In the genomic region with DNA sequence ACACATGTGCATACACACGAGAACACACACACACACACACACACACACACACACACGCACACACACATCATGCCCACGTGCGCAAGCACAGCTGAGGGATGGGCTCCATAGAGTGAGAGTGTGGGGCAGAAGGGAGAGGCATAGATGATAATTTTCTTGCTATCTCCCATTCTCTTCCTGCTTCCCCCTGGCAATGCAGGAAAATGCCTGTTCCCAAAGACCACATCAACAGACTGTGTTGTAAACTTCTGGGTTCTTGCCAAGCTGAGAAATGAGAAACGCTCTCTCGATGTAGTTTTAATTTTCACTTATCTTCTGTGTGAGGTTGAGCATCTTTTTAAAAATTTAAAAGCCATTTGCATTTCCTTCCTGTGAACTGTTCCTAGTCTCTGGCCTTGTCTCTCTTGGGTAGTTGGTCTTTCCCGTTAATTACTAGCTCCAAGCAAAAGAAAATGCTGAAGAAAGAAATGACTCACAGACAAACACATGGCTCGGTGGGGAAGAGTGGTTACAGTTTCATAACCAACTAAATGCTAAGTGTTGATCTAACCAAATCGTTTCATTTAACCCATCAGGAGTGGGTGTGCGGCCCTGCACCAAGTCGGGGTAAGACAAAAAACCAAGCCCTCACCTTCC, we compare ENCODE assay signal across 27 mouse cellular contexts. TPM values are rescaled to one million over a fixed set of nuclear protein-coding genes. Genes with fewer than 3 reads are reported as not detected.
DNase-seq lines count a peak whose midpoint lies in the region; ATAC-seq and TF ChIP-seq lines count a peak whose summit lies in the region.
"Had no signal": no experiment of that assay in that cellular context is flagged by ENCODE, and none has a peak within 500 bp of the region (broad histone marks: within the 10 kb centered on the region; RNA-seq: fewer than 3 reads in every experiment).

No protein-coding gene starts in this region.

- WGBS in forebrain, postnatal 0 days: 70% methylated on average over 11 of the region's 11 CpGs
- 91% methylated on average over 11 of the region's 11 CpGs for WGBS in forebrain, embryonic 10.5 days
- 74% methylated on average over 11 of the region's 11 CpGs for WGBS in lung, embryonic 14.5 days
- WGBS in liver, postnatal 0 days (ENCODE audit: insufficient replicate concordance): 75% methylated on average over 11 of the region's 11 CpGs

- no peaks in the 10 kb centered on the region for H3K36me3 ChIP-seq in forebrain, postnatal 0 days (ENCODE audit: insufficient read depth)
- H3K36me3 ChIP-seq in forebrain, embryonic 10.5 days (replicated peaks): no peaks in the 10 kb centered on the region
- no peaks in the 10 kb centered on the region for H3K36me3 ChIP-seq in lung, embryonic 14.5 days (ENCODE audit: insufficient read depth)
- no peaks in the 10 kb centered on the region for H3K36me3 ChIP-seq in liver, postnatal 0 days (replicated peaks; ENCODE audit: insufficient read depth, low read length)
- H3K36me3 ChIP-seq: embryonic facial prominence, embryonic 15.5 days; heart, embryonic 13.5 days; liver, embryonic 15.5 days; midbrain, embryonic 10.5 days; neural tube, embryonic 12.5 days had no signal

- H3K4me1 ChIP-seq in forebrain, postnatal 0 days (ENCODE audit: insufficient read depth): no peaks in the 10 kb centered on the region
- peaks cover 11% of the 10 kb centered on the region for H3K4me1 ChIP-seq in forebrain, embryonic 10.5 days
- H3K4me1 ChIP-seq in lung, embryonic 14.5 days (ENCODE audit: insufficient read depth): no peaks in the 10 kb centered on the region
- peaks cover 13% of the 10 kb centered on the region; the same call in 1 of the 2 replicates for H3K4me1 ChIP-seq in liver, postnatal 0 days (ENCODE audit: insufficient read depth)
- H3K4me1 ChIP-seq: heart, embryonic 13.5 days had no signal

- H3K9me3 ChIP-seq in forebrain, postnatal 0 days (ENCODE audit: low read length): no peaks in the 10 kb centered on the region
- H3K9me3 ChIP-seq in forebrain, embryonic 10.5 days: no peaks in the 10 kb centered on the region
- H3K9me3 ChIP-seq in lung, embryonic 14.5 days (ENCODE audit: low read depth, low read length): no peaks in the 10 kb centered on the region
- H3K9me3 ChIP-seq in liver, postnatal 0 days (ENCODE audit: low read length): no peaks in the 10 kb centered on the region
- H3K9me3 ChIP-seq: embryonic facial prominence, embryonic 15.5 days; heart, embryonic 13.5 days; liver, embryonic 15.5 days; midbrain, embryonic 10.5 days; neural tube, embryonic 12.5 days had no signal

- H3K4me3 ChIP-seq in forebrain, postnatal 0 days (ENCODE audit: low read depth, low read length): no peak overlapping the region
- no peak overlapping the region for H3K4me3 ChIP-seq in forebrain, embryonic 10.5 days
- H3K4me3 ChIP-seq in lung, embryonic 14.5 days (ENCODE audit: low read depth, low read length): no peak overlapping the region
- H3K4me3 ChIP-seq in liver, postnatal 0 days (ENCODE audit: low read depth, low read length): no peak overlapping the region
- H3K4me3 ChIP-seq: embryonic facial prominence, embryonic 15.5 days; heart, embryonic 13.5 days; liver, embryonic 15.5 days; midbrain, embryonic 10.5 days; neural tube, embryonic 12.5 days had no signal

- no peak for TF ChIP-seq EP300 in liver, postnatal 0 days (IDR thresholded peaks at IDR 0.05; ENCODE audit: low read depth)

- H3K9ac ChIP-seq in forebrain, postnatal 0 days: no peak overlapping the region
- no peak overlapping the region for H3K9ac ChIP-seq in lung, embryonic 14.5 days
- H3K9ac ChIP-seq in liver, postnatal 0 days (replicated peaks): no peak overlapping the region
- H3K9ac ChIP-seq: embryonic facial prominence, embryonic 15.5 days; heart, embryonic 13.5 days; hindbrain, embryonic 14.5 days; liver, embryonic 15.5 days; neural tube, embryonic 12.5 days had no signal

- no peak for TF ChIP-seq CTCF in forebrain, postnatal 0 days (IDR thresholded peaks at IDR 0.05; ENCODE audit: low read depth)
- no peak for TF ChIP-seq CTCF in lung, embryonic 14.5 days (IDR thresholded peaks at IDR 0.05; ENCODE audit: low read depth)
- TF ChIP-seq CTCF in liver, postnatal 0 days (IDR thresholded peaks at IDR 0.05; ENCODE audit: low read depth): no peak

- H3K27me3 ChIP-seq in forebrain, postnatal 0 days (ENCODE audit: insufficient read depth, low read length): no peaks in the 10 kb centered on the region; the same call in 1 of the 2 replicates
- peaks cover 33% of the 10 kb centered on the region for H3K27me3 ChIP-seq in forebrain, embryonic 10.5 days (ENCODE audit: poor library complexity, severe bottlenecking)
- H3K27me3 ChIP-seq in lung, embryonic 14.5 days (ENCODE audit: insufficient read depth, low read length): no peaks in the 10 kb centered on the region
- H3K27me3 ChIP-seq in liver, postnatal 0 days (ENCODE audit: insufficient read depth, low read length): 0 out of 2 replicates have a peak, but pooled peaks cover 3% of the 10 kb centered on the region
- H3K27me3 ChIP-seq: embryonic facial prominence, embryonic 15.5 days had no signal

- no peak overlapping the region for H3K4me2 ChIP-seq in forebrain, postnatal 0 days (ENCODE audit: low read depth)
- no peak overlapping the region for H3K4me2 ChIP-seq in lung, embryonic 14.5 days
- no peak overlapping the region for H3K4me2 ChIP-seq in liver, postnatal 0 days (ENCODE audit: low read depth, low read length)
- H3K4me2 ChIP-seq: embryonic facial prominence, embryonic 15.5 days; heart, embryonic 13.5 days; hindbrain, embryonic 14.5 days; liver, embryonic 15.5 days; neural tube, embryonic 12.5 days had no signal

- ATAC-seq in forebrain, postnatal 0 days: peak; percentile 77
- no peak for ATAC-seq in lung, embryonic 14.5 days (ENCODE audit: insufficient read depth)
- no peak for ATAC-seq in liver, postnatal 0 days

- no peak overlapping the region for H3K27ac ChIP-seq in forebrain, postnatal 0 days (ENCODE audit: low read depth, low read length)
- H3K27ac ChIP-seq in forebrain, embryonic 10.5 days: no peak overlapping the region
- no peak overlapping the region for H3K27ac ChIP-seq in lung, embryonic 14.5 days (ENCODE audit: low read depth)
- H3K27ac ChIP-seq in liver, postnatal 0 days (ENCODE audit: low read depth): 0 out of 2 replicates have a peak overlapping the region, but pooled peaks have one; percentile 22
- H3K27ac ChIP-seq: embryonic facial prominence, embryonic 15.5 days; heart, embryonic 13.5 days; hindbrain, embryonic 14.5 days; liver, embryonic 15.5 days; macrophage; midbrain, embryonic 10.5 days; neural tube, embryonic 12.5 days had no signal

- DNase-seq in forebrain, postnatal 0 days: peak; percentile 60
- no peak for DNase-seq in forebrain, embryonic 10.5 days (ENCODE audit: extremely low spot score, low spot score)
- peak; percentile 30 for DNase-seq in lung, embryonic 14.5 days
- no peak for DNase-seq in lung, postnatal 10 days
- peak; percentile 53 for DNase-seq in NIH3T3 (ENCODE audit: low read depth)
- DNase-seq in liver, postnatal 0 days: no peak
- no peak for DNase-seq in heart, postnatal 4 days
- DNase-seq: adrenal gland, postnatal 10 days; B cell, adult 2 months; cerebellum, adult 18-20 months; cerebellum, postnatal 25 days; kidney, adult 8-10 months; kidney, postnatal 14 days; left cerebral cortex, postnatal 4 days; right cerebral cortex, postnatal 14 days; spleen, adult 18-20 months; thymus, postnatal 4 days had no signal

RNA-seq across cellular contexts. Expression of a gene that starts 15.9 kb away (rescaled TPM):
- total RNA-seq in forebrain, postnatal 0 days (2014; rRNA removed): 5.5 and 8.4 TPM in 2 replicates
- 10.8 and 11.1 TPM in 2 replicates for polyA plus RNA-seq in forebrain, postnatal 0 days (2015; fragmentation: Nextera tagmentation; extraction: Ambion mirVana)
- 12.9 and 13.2 TPM in 2 replicates for polyA plus RNA-seq in forebrain, embryonic 10.5 days (2016; fragmentation: Nextera tagmentation; extraction: Ambion mirVana)
- polyA plus RNA-seq in lung, embryonic 14.5 days (2014; fragmentation: Nextera tagmentation; extraction: Ambion mirVana): 68.3 and 70.4 TPM in 2 replicates
- 22.1 and 27.8 TPM in 2 replicates for polyA plus RNA-seq in liver, postnatal 0 days (2015; fragmentation: Nextera tagmentation; extraction: Ambion mirVana)
- total RNA-seq in heart, postnatal 4 days (2021): 10 to 100 TPM; 37.9 to 42.0 TPM
- total RNA-seq: granulocyte monocyte progenitor cell, adult 5-6 weeks had no signal

RNA-seq across cellular contexts. Expression of a gene that starts 25.9 kb away (rescaled TPM):
- total RNA-seq in forebrain, postnatal 0 days (2014; rRNA removed): 76.7 and 80.7 TPM in 2 replicates
- polyA plus RNA-seq in forebrain, postnatal 0 days (2015; fragmentation: Nextera tagmentation; extraction: Ambion mirVana): 68.9 and 73.8 TPM in 2 replicates
- 3.0 and 4.0 TPM in 2 replicates for polyA plus RNA-seq in forebrain, embryonic 10.5 days (2016; fragmentation: Nextera tagmentation; extraction: Ambion mirVana)
- polyA plus RNA-seq in lung, embryonic 14.5 days (2014; fragmentation: Nextera tagmentation; extraction: Ambion mirVana): 4.7 and 5.8 TPM in 2 replicates
- not detected in 2 replicates for polyA plus RNA-seq in liver, postnatal 0 days (2015; fragmentation: Nextera tagmentation; extraction: Ambion mirVana)
- total RNA-seq in heart, postnatal 4 days (2021): under 1 TPM in 1 of 2 experiments, not detected in 1; 0.26 TPM
- total RNA-seq: gastrocnemius, adult 8-10 months; granulocyte monocyte progenitor cell, adult 5-6 weeks; monocyte, adult 5-6 weeks had no signal
- polyA plus RNA-seq: macrophage had no signal

RNA-seq across cellular contexts. Expression of a gene that starts 26.5 kb away (rescaled TPM):
- total RNA-seq in forebrain, postnatal 0 days (2014; rRNA removed): 22.1 and 26.7 TPM in 2 replicates
- polyA plus RNA-seq in forebrain, postnatal 0 days (2015; fragmentation: Nextera tagmentation; extraction: Ambion mirVana): 34.8 and 36.8 TPM in 2 replicates
- polyA plus RNA-seq in forebrain, embryonic 10.5 days (2016; fragmentation: Nextera tagmentation; extraction: Ambion mirVana): 25.1 and 26.0 TPM in 2 replicates
- 58.5 and 60.2 TPM in 2 replicates for polyA plus RNA-seq in lung, embryonic 14.5 days (2014; fragmentation: Nextera tagmentation; extraction: Ambion mirVana)
- polyA plus RNA-seq in liver, postnatal 0 days (2015; fragmentation: Nextera tagmentation; extraction: Ambion mirVana): 18.3 and 19.6 TPM in 2 replicates
- 10 to 100 TPM; 24.9 to 28.0 TPM for total RNA-seq in heart, postnatal 4 days (2021)

RNA-seq across cellular contexts. Expression of a gene that starts 37.7 kb away (rescaled TPM):
- total RNA-seq in forebrain, postnatal 0 days (2014; rRNA removed): 66.7 and 160 TPM in 2 replicates
- 74.9 and 96.8 TPM in 2 replicates for polyA plus RNA-seq in forebrain, postnatal 0 days (2015; fragmentation: Nextera tagmentation; extraction: Ambion mirVana)
- 76.7 and 78.6 TPM in 2 replicates for polyA plus RNA-seq in forebrain, embryonic 10.5 days (2016; fragmentation: Nextera tagmentation; extraction: Ambion mirVana)
- polyA plus RNA-seq in lung, embryonic 14.5 days (2014; fragmentation: Nextera tagmentation; extraction: Ambion mirVana): 118 and 119 TPM in 2 replicates
- 63.2 and 73.2 TPM in 2 replicates for polyA plus RNA-seq in liver, postnatal 0 days (2015; fragmentation: Nextera tagmentation; extraction: Ambion mirVana)
- total RNA-seq in heart, postnatal 4 days (2021): 10 to 100 TPM; 51.6 to 61.0 TPM

RNA-seq across cellular contexts. Expression of a gene that starts 40.9 kb away (rescaled TPM):
- 8.4 and 11.1 TPM in 2 replicates for total RNA-seq in forebrain, postnatal 0 days (2014; rRNA removed)
- polyA plus RNA-seq in forebrain, postnatal 0 days (2015; fragmentation: Nextera tagmentation; extraction: Ambion mirVana): 7.8 and 8.1 TPM in 2 replicates
- polyA plus RNA-seq in forebrain, embryonic 10.5 days (2016; fragmentation: Nextera tagmentation; extraction: Ambion mirVana): 27.6 and 28.7 TPM in 2 replicates
- 24.6 and 27.0 TPM in 2 replicates for polyA plus RNA-seq in lung, embryonic 14.5 days (2014; fragmentation: Nextera tagmentation; extraction: Ambion mirVana)
- polyA plus RNA-seq in liver, postnatal 0 days (2015; fragmentation: Nextera tagmentation; extraction: Ambion mirVana): 0.36 and 0.56 TPM in 2 replicates
- 1 to 10 TPM; 3.1 to 3.7 TPM for total RNA-seq in heart, postnatal 4 days (2021)
- total RNA-seq: gastrocnemius, adult 8-10 months; monocyte, adult 5-6 weeks had no signal
- polyA plus RNA-seq: macrophage had no signal

Comparison
In these comparisons a context has a peak if more than half of its experiments do, and no peak if none do; other contexts are left out.
1. DNase-seq: peak in forebrain, postnatal 0 days (single experiment), lung, embryonic 14.5 days (single experiment) and NIH3T3 (single experiment); none in forebrain, embryonic 10.5 days (single experiment), lung, postnatal 10 days (single experiment), liver, postnatal 0 days (single experiment) and heart, postnatal 4 days (single experiment).
2. RNA of a gene that starts 25.9 kb away (polyA plus RNA-seq): 68.9 to 73.8 TPM in forebrain, postnatal 0 days; 4.7 to 5.8 TPM in lung, embryonic 14.5 days, 3.0 to 4.0 TPM in forebrain, embryonic 10.5 days and not detected in liver, postnatal 0 days; every median in the first group is over 10 times any median in the second.